Mouse (Mus musculus): ENCODE data around the gene Isg20. TPM values are rescaled to one million over a fixed set of nuclear protein-coding genes. Genes with fewer than 3 reads are reported as not detected.
A peak's percentile ranks its signal among the peaks of the same experiment; 100 is the strongest.

Gene Isg20
- total and polyA plus RNA-seq, 2 experiments from 2014 or later: 0.38 to 0.87 TPM

- H3K27ac ChIP-seq (ENCODE audit: low read depth, low read length): no peak overlapping the region
- no peak overlapping the region for H3K9ac ChIP-seq
- no peak for DNase-seq
- ATAC-seq: no peak
- 91% methylated on average over 6 of the region's 6 CpGs for WGBS
- no peak overlapping the region for H3K4me3 ChIP-seq (ENCODE audit: low read depth, low read length)
- TF ChIP-seq CTCF (IDR thresholded peaks at IDR 0.05; ENCODE audit: low read depth): no peak
- no peaks in the 10 kb centered on the region for H3K9me3 ChIP-seq (ENCODE audit: low read length)
- no peaks in the 10 kb centered on the region for H3K4me1 ChIP-seq (ENCODE audit: insufficient read depth)
- H3K36me3 ChIP-seq (ENCODE audit: insufficient read depth): peaks cover 36% of the 10 kb centered on the region
- H3K27me3 ChIP-seq (ENCODE audit: insufficient read depth, low read length): no peaks in the 10 kb centered on the region
- H3K4me2 ChIP-seq (ENCODE audit: low read depth): no peak overlapping the region
Observed at GRCm38 (mm10) chr7:78903174-78903870, 9.9 kb upstream of the Isg20 start.

- H3K9ac ChIP-seq: no peak overlapping the region
- no peak overlapping the region for H3K4me3 ChIP-seq (ENCODE audit: low read depth, low read length)
- 95% methylated on average over 2 of the region's 2 CpGs for WGBS
- TF ChIP-seq CTCF (IDR thresholded peaks at IDR 0.05; ENCODE audit: low read depth): no peak
- H3K36me3 ChIP-seq (ENCODE audit: insufficient read depth): peaks cover 39% of the 10 kb centered on the region
- DNase-seq (no peak), ATAC-seq (no peak)
- no peaks in the 10 kb centered on the region for H3K4me1 ChIP-seq (ENCODE audit: insufficient read depth)
- no peak overlapping the region for H3K4me2 ChIP-seq (ENCODE audit: low read depth)
- H3K9me3 ChIP-seq (ENCODE audit: low read length): no peaks in the 10 kb centered on the region
- no peak overlapping the region for H3K27ac ChIP-seq (ENCODE audit: low read depth, low read length)
- no peaks in the 10 kb centered on the region for H3K27me3 ChIP-seq (ENCODE audit: insufficient read depth, low read length)
Observed at GRCm38 (mm10) chr7:78904175-78904574, 9.0 kb upstream of the Isg20 start.

DNA sequence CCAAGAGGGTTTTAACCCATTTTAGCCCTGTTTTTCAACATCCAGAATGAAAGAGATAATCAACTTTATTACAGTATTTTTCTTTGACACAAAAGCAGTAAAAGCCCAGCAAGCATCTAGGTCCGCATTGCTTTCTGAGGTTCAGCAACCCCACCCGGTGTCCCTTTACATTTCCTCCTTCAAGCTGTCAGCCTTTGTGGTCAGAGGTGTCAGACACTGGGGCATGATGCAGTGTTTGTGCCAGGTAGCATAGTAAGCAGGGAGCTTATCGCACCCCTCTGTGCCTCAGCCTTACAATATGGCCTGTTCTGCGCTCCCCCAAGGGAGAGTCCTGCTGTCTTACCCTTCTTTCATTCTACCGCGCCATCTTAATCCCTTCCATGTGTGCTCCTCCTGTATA lies 4.2 kb upstream of the Isg20 start:
- H3K27ac ChIP-seq (ENCODE audit: low read depth, low read length): no peak overlapping the region
- TF ChIP-seq CTCF (IDR thresholded peaks at IDR 0.05; ENCODE audit: low read depth): no peak
- H3K27me3 ChIP-seq (ENCODE audit: insufficient read depth, low read length): no peaks in the 10 kb centered on the region
- 76% methylated on average over 6 of the region's 6 CpGs for WGBS
- H3K9ac ChIP-seq: no peak overlapping the region
- no peak for ATAC-seq
- no peaks in the 10 kb centered on the region for H3K9me3 ChIP-seq (ENCODE audit: low read length)
- peaks cover 26% of the 10 kb centered on the region; the same call in 1 of the 2 replicates for H3K36me3 ChIP-seq (ENCODE audit: insufficient read depth)
- no peak for DNase-seq
- no peak overlapping the region for H3K4me2 ChIP-seq (ENCODE audit: low read depth)
- H3K4me3 ChIP-seq (ENCODE audit: low read depth, low read length): no peak overlapping the region
- H3K4me1 ChIP-seq (ENCODE audit: insufficient read depth): peaks cover 6% of the 10 kb centered on the region; the same call in 1 of the 2 replicates

DNA sequence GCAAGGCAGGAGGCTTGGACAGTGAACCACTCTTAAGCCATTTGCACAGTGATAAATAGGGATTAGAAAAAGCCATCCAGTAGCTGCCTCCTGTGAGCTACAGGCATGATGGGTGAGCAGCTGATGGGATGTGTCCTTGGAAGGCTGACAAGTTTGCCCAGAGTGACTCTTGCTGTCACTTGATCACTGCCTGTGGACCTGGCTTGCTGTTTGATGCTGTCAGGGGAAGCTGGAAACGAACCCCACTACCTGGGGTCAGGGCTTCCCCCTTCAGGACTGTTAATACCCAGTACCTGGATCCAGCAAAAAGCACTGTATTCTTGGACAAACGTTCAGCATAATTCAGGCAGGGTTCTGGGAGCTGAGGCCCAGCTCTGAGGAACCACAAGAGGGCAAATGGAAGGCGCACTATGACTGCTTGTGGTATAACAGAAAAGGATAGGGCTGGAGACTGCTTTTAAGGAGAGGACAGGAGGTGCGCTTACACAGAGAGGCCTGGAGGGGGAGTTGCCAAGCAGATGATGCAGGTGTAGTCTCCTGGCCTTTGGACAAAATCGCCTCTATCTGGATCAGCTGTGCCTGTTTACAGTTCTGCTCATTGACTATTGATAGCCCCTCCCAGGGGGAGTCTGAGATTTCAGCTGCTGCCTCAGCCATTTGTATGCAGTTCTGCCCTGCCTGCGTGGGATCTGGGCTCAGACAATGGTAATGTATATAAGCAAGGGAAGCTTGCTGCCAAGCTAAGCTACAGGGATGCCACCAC lies 2.7 kb upstream of the Isg20 start:
- ATAC-seq (peak; percentile 36; the same call in 1 of the 2 replicates), DNase-seq (no peak)
- Histone ChIP-seq H3K9me3 (ENCODE audit: low read length) (no peaks in the 10 kb centered on the region), H3K27ac (ENCODE audit: low read depth, low read length) (no peak overlapping the region), H3K4me2 (ENCODE audit: low read depth) (no peak overlapping the region), H3K36me3 (ENCODE audit: insufficient read depth) (peaks cover 21% of the 10 kb centered on the region; the same call in 1 of the 2 replicates), H3K4me1 (ENCODE audit: insufficient read depth) (peaks cover 6% of the 10 kb centered on the region; the same call in 1 of the 2 replicates), H3K4me3 (ENCODE audit: low read depth, low read length) (no peak overlapping the region), H3K27me3 (ENCODE audit: insufficient read depth, low read length) (no peaks in the 10 kb centered on the region), H3K9ac (no peak overlapping the region)
- 0 out of 2 replicates have a peak, but pooled peaks have one; percentile 36 for TF ChIP-seq CTCF (IDR thresholded peaks at IDR 0.05; ENCODE audit: low read depth)
- 49% methylated on average over 6 of the region's 6 CpGs for WGBS

- H3K4me1 ChIP-seq (ENCODE audit: insufficient read depth): peaks cover 6% of the 10 kb centered on the region; the same call in 1 of the 2 replicates
- no peaks in the 10 kb centered on the region for H3K9me3 ChIP-seq (ENCODE audit: low read length)
- ATAC-seq (no peak), DNase-seq (no peak)
- no peak overlapping the region for H3K27ac ChIP-seq (ENCODE audit: low read depth, low read length)
- H3K27me3 ChIP-seq (ENCODE audit: insufficient read depth, low read length): no peaks in the 10 kb centered on the region
- H3K4me3 ChIP-seq (ENCODE audit: low read depth, low read length): no peak overlapping the region
- H3K36me3 ChIP-seq (ENCODE audit: insufficient read depth): peaks cover 14% of the 10 kb centered on the region; the same call in 1 of the 2 replicates
- 92% methylated on average over 4 of the region's 4 CpGs for WGBS
- no peak for TF ChIP-seq CTCF (IDR thresholded peaks at IDR 0.05; ENCODE audit: low read depth)
- no peak overlapping the region for H3K9ac ChIP-seq
- H3K4me2 ChIP-seq (ENCODE audit: low read depth): no peak overlapping the region
Observed at GRCm38 (mm10) chr7:78911209-78911608, 2.0 kb upstream of the Isg20 start.

DNA sequence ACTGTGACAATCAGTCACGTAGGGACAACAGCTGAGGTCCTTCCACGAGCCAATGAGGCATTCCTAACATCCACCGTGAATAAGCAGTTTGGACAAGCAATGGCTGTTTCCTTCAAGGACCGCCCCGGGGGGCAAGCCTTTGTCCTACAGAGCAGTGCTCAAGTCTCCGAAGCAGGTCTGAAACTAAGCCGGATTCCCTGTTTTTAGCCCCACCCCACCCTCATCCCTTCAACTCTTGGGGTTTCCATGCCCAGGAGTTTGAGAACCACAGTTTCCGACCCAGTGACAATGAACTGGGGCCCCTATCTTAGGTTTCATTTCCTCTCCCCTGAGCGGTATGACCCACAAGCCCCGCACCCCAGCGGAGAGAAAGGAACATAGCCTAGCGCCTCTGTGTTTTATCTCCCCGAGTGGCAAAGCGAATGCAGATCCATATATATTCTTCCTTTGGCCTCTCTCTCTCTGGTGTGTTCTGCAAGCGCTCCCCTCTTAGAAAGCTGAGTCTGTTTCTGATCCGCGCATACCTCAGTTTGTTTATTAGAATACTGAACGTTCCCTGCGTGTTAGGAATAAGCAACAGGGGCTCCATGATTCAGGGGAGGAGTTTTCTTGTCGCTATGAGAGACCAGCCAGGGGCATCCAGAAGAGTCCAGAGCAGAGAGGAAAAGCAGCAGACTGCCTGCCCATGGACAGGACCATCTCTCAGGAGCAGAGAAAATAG lies 811 bp upstream of the Isg20 start:
- 11% methylated on average over 20 of the region's 20 CpGs for WGBS
- DNase-seq: peak; percentile 32
- Histone ChIP-seq H3K9ac (peak overlapping the region; percentile 28; the same call in 1 of the 2 replicates), H3K4me1 (ENCODE audit: insufficient read depth) (peaks cover 6% of the 10 kb centered on the region; the same call in 1 of the 2 replicates), H3K27ac (ENCODE audit: low read depth, low read length) (no peak overlapping the region), H3K36me3 (ENCODE audit: insufficient read depth) (peaks cover 8% of the 10 kb centered on the region; the same call in 1 of the 2 replicates), H3K4me2 (ENCODE audit: low read depth) (peak overlapping the region; percentile 33; the same call in 1 of the 2 replicates), H3K9me3 (ENCODE audit: low read length) (no peaks in the 10 kb centered on the region), H3K4me3 (ENCODE audit: low read depth, low read length) (peak overlapping the region; percentile 17; the same call in 1 of the 2 replicates), H3K27me3 (ENCODE audit: insufficient read depth, low read length) (no peaks in the 10 kb centered on the region)
- TF ChIP-seq CTCF (IDR thresholded peaks at IDR 0.05; ENCODE audit: low read depth): no peak
- peak; percentile 56 for ATAC-seq
